Mouse (Mus musculus) neural tube, embryonic 15.5 days (tissue): ENCODE data around the gene Dnajb13. TPM values are rescaled to one million over a fixed set of nuclear protein-coding genes. Genes with fewer than 3 reads are reported as not detected.

Experiments
- ATAC-seq: fragments of 200-750 bp; cut with Nextera tagmentation; 2 replicates; pipeline ENCODE4 v1.8.0; 2017; ENCODE audit warnings: mild to moderate bottlenecking, moderate TSS enrichment, moderate library complexity; ENCODE audit not compliant: low FRiP score
- H3K27ac ChIP-seq: fragments of 300-500 bp; sonication (generic); replicated peaks from 2 replicates; pipeline ENCODE4 v1.5.1; 2015; ENCODE audit warnings: mild to moderate bottlenecking, inconsistent platforms
- H3K27me3 ChIP-seq: fragments of 300-500 bp; sonication (generic); replicated peaks from 2 replicates; pipeline ENCODE4 v1.6.1; 2015; ENCODE audit warnings: inconsistent platforms
- H3K36me3 ChIP-seq: fragments of 300-500 bp; sonication (generic); 2 replicates; pipeline ENCODE4 v1.6.1; 2015; ENCODE audit warnings: inconsistent platforms
- H3K4me1 ChIP-seq: fragments of 300-500 bp; sonication (generic); 2 replicates; pipeline ENCODE4 v1.6.1; 2015; ENCODE audit warnings: inconsistent platforms
- H3K4me2 ChIP-seq: fragments of 300-500 bp; sonication (generic); 2 replicates; pipeline ENCODE4 v1.6.1; 2015; ENCODE audit warnings: inconsistent platforms, mild to moderate bottlenecking, moderate library complexity
- H3K4me3 ChIP-seq: fragments of 300-500 bp; sonication (generic); replicated peaks from 2 replicates; pipeline ENCODE4 v1.5.1; 2015; ENCODE audit warnings: mild to moderate bottlenecking, inconsistent platforms
- H3K9ac ChIP-seq: fragments of 300-500 bp; sonication (generic); replicated peaks from 2 replicates; pipeline ENCODE4 v1.6.1; 2015; ENCODE audit warnings: mild to moderate bottlenecking, inconsistent platforms
- H3K9me3 ChIP-seq: fragments of 300-500 bp; sonication (generic); replicated peaks from 2 replicates; pipeline ENCODE4 v1.6.1; 2016; ENCODE audit warnings: inconsistent platforms
- WGBS: fragments of 180-500 bp; shearing (Covaris S2); methylation state at CpG from one replicate; pipeline ENCODE4 v1.1.7; 2015; ENCODE audit warnings: mixed read lengths; 5-methylcytosine and 5-hydroxymethylcytosine counted together
- polyA plus RNA-seq: library from polyadenylated mRNA; unstranded; fragments of >200 nt; fragmentation: Nextera tagmentation; extraction: Ambion mirVana; gene quantifications from 2 replicates; pipeline ENCODE4 v1.2.1, GENCODE M21; 2015

Dnajb13 gene
- polyA plus RNA-seq, 1 experiment from 2014 or later = 3.7 TPM

DNA sequence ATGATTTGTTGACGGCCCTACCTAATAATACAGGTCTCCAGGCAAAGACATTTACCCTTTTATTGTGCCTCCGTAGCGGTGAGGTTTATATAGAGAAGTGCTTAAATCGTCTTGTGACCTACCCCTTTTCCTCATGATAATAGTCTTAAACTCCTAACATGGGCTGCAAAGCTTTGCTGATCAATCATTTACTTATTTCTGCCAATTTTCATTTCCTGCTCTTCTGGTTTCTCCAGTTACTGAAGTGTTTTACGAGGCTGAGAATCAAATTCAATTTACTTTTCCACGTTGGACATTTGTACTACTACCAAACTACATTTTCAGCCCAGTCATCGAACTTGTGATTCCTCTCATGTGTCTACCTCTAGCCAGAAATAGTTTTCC, 22.8 kb upstream of the Dnajb13 start:
- ATAC-seq = peak; percentile 14; the same call in 1 of the 2 replicates
- no peaks in the 10 kb centered on the region for H3K9me3 ChIP-seq
- H3K4me1 ChIP-seq = peaks cover 12% of the 10 kb centered on the region
- WGBS = 30% methylated on average over 7 of the region's 7 CpGs
- H3K4me3 ChIP-seq = peak overlapping the region; percentile 76
- peak overlapping the region; percentile 94 for H3K27ac ChIP-seq
- peaks cover 19% of the 10 kb centered on the region for H3K36me3 ChIP-seq
- H3K27me3 ChIP-seq = no peaks in the 10 kb centered on the region
- peak overlapping the region; percentile 66 for H3K4me2 ChIP-seq
- H3K9ac ChIP-seq = peak overlapping the region; percentile 82

GRCm38 (mm10) chr7:100536804-100537518, 22.2 kb upstream of the Dnajb13 start, which contains the start of gene Coa4:
Gene Coa4 (plus strand): TSS chr7:100537071.
- peaks cover 19% of the 10 kb centered on the region for H3K36me3 ChIP-seq
- WGBS = under 1% methylated on average over 33 of the region's 33 CpGs
- H3K9me3 ChIP-seq = no peaks in the 10 kb centered on the region
- peak within 1 kb of the TSS; percentile 66 for H3K4me2 ChIP-seq
- peak within 1 kb of the TSS; percentile 76 for H3K4me3 ChIP-seq
- peak within 1 kb of the TSS; percentile 82 for H3K9ac ChIP-seq
- no peaks in the 10 kb centered on the region for H3K27me3 ChIP-seq
- peak within 1 kb of the TSS; percentile 94 for H3K27ac ChIP-seq
- H3K4me1 ChIP-seq = peaks cover 12% of the 10 kb centered on the region
- ATAC-seq = peak; percentile 100

DNA sequence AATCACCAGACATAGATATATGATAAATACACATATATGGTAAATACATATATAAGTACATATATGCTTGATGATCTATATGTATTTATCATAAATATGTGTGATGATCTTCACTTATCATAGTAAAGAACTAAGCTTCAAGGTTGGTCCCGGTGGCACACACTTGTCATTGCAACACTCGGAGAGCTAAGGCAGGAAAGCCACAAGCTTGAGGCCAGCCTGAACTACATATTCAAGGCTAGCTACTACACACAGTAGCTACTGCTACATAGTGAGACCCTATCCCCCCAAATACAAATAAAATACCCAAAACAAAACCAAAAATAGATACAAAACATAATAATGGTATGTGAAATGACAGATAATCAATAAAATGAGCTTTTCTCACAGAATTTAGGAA, 21.1 kb upstream of the Dnajb13 start:
- H3K36me3 ChIP-seq = peaks cover 19% of the 10 kb centered on the region
- peaks cover 12% of the 10 kb centered on the region for H3K4me1 ChIP-seq
- H3K9ac ChIP-seq = no peak overlapping the region
- H3K4me3 ChIP-seq = no peak overlapping the region
- no peak overlapping the region for H3K4me2 ChIP-seq
- no peak for ATAC-seq
- no peak overlapping the region for H3K27ac ChIP-seq
- 79% methylated on average over 2 of the region's 2 CpGs for WGBS
- no peaks in the 10 kb centered on the region for H3K27me3 ChIP-seq
- H3K9me3 ChIP-seq = no peaks in the 10 kb centered on the region

DNA sequence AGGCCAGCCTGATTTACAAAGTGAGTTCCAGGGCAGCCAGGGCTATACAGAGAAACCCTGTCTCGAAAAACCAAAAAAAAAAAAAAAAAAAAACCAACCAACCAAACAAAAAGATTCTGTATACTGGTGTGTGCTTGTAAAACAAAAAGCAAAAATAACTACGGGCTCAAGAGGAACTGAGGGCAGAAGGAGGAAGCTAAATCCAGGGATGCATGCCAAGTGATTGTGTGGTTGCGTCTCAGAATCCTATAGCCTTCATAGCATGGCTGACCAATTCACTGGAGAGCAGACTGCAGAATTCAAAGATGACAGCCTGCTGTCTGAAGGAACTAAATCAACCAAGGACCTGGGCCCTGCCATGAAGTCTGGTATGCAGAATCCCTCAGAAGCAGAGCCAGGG, 19.5 kb upstream of the Dnajb13 start:
- H3K4me3 ChIP-seq = no peak overlapping the region
- no peak overlapping the region for H3K4me2 ChIP-seq
- WGBS = 93% methylated on average over 3 of the region's 3 CpGs
- no peaks in the 10 kb centered on the region for H3K9me3 ChIP-seq
- peaks cover 3% of the 10 kb centered on the region for H3K36me3 ChIP-seq
- H3K4me1 ChIP-seq = peaks cover 12% of the 10 kb centered on the region
- no peak overlapping the region for H3K27ac ChIP-seq
- no peaks in the 10 kb centered on the region for H3K27me3 ChIP-seq
- ATAC-seq = no peak
- H3K9ac ChIP-seq = no peak overlapping the region

- H3K4me3 ChIP-seq = no peak overlapping the region
- ATAC-seq = no peak
- H3K4me1 ChIP-seq = peaks cover 12% of the 10 kb centered on the region
- H3K36me3 ChIP-seq = no peaks in the 10 kb centered on the region
- 78% methylated on average over 2 of the region's 2 CpGs for WGBS
- no peaks in the 10 kb centered on the region for H3K27me3 ChIP-seq
- H3K4me2 ChIP-seq = no peak overlapping the region
- H3K27ac ChIP-seq = no peak overlapping the region
- no peaks in the 10 kb centered on the region for H3K9me3 ChIP-seq
- H3K9ac ChIP-seq = no peak overlapping the region
Measured at GRCm38 (mm10) chr7:100533503-100533902, 18.7 kb upstream of the Dnajb13 start.

GRCm38 (mm10) chr7:100530766-100531165, 16.0 kb upstream of the Dnajb13 start:
- 93% methylated on average over 5 of the region's 5 CpGs for WGBS
- no peaks in the 10 kb centered on the region for H3K36me3 ChIP-seq
- no peak overlapping the region for H3K9ac ChIP-seq
- no peak overlapping the region for H3K27ac ChIP-seq
- no peaks in the 10 kb centered on the region for H3K27me3 ChIP-seq
- H3K4me3 ChIP-seq = no peak overlapping the region
- no peak overlapping the region for H3K4me2 ChIP-seq
- H3K9me3 ChIP-seq = no peaks in the 10 kb centered on the region
- no peak for ATAC-seq
- 0 out of 2 replicates have a peak, but pooled peaks cover 4% of the 10 kb centered on the region for H3K4me1 ChIP-seq

GRCm38 (mm10) chr7:100524669-100525068, 9.9 kb upstream of the Dnajb13 start:
- H3K9me3 ChIP-seq = no peaks in the 10 kb centered on the region
- 0 out of 2 replicates have a peak, but pooled peaks cover 4% of the 10 kb centered on the region for H3K4me1 ChIP-seq
- H3K27ac ChIP-seq = no peak overlapping the region
- ATAC-seq = no peak
- H3K36me3 ChIP-seq = no peaks in the 10 kb centered on the region
- no peaks in the 10 kb centered on the region for H3K27me3 ChIP-seq
- no peak overlapping the region for H3K9ac ChIP-seq
- H3K4me3 ChIP-seq = no peak overlapping the region
- no peak overlapping the region for H3K4me2 ChIP-seq
- WGBS = 79% methylated on average over 8 of the region's 8 CpGs

DNA sequence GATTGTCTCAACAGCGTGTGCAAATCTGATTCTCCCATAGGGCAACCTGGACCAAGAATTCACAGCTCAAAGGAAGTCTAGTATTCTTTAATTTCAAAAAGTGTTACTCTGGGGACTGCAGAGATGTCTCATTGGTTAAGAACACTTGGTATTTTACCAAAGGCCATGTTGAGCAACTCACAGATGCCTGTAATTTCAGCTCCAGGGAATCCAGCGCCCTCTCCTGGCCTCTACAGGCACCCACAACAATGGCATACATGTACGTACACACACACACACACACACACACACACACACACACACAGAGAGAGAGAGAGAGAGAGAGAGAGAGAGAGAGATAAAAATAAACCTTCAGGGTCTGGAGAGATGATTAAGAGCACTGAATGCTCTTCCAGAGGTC, 7.5 kb upstream of the Dnajb13 start:
- Histone ChIP-seq H3K36me3 (no peaks in the 10 kb centered on the region), H3K9ac (no peak overlapping the region), H3K4me3 (no peak overlapping the region), H3K9me3 (no peaks in the 10 kb centered on the region), H3K4me1 (no peaks in the 10 kb centered on the region), H3K27ac (no peak overlapping the region), H3K4me2 (no peak overlapping the region), H3K27me3 (no peaks in the 10 kb centered on the region)
- no peak for ATAC-seq
- WGBS = 83% methylated on average over 3 of the region's 3 CpGs

- Histone ChIP-seq H3K9me3 (no peaks in the 10 kb centered on the region), H3K4me2 (peak overlapping the region; percentile 20; the same call in 1 of the 2 replicates)
- 23% methylated on average over 10 of the region's 10 CpGs for WGBS
Measured at GRCm38 (mm10) chr7:100520663-100521285, 6.0 kb upstream of the Dnajb13 start.

DNA sequence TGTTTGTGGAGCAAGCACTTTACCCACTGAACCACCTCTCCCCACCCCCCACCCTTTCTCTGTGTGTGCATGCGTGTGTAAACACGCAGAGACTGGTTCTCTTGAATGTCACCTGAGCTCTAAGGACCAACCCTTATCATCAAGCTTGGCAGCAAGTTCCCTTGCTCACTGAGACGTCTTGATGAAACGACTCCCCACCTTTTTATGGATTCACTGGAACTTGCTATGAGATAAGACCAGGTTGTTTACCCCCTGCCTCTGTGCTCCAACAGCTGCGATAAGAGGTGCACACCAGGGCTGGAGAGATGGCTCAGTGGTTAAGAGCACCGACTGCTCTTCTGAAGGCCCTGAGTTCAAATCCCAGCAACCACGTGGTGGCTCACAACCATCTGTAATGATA, 5.4 kb upstream of the Dnajb13 start:
- no peak overlapping the region for H3K4me2 ChIP-seq
- no peak overlapping the region for H3K9ac ChIP-seq
- no peak for ATAC-seq
- H3K27ac ChIP-seq = no peak overlapping the region
- WGBS = 71% methylated on average over 7 of the region's 7 CpGs
- no peaks in the 10 kb centered on the region for H3K27me3 ChIP-seq
- no peaks in the 10 kb centered on the region for H3K4me1 ChIP-seq
- H3K36me3 ChIP-seq = no peaks in the 10 kb centered on the region
- H3K4me3 ChIP-seq = no peak overlapping the region
- H3K9me3 ChIP-seq = no peaks in the 10 kb centered on the region

More at GRCm38 (mm10) chr7:100520663-100521285, 6.0 kb upstream of the Dnajb13 start:
- Histone ChIP-seq H3K27me3 (no peaks in the 10 kb centered on the region), H3K9ac (no peak overlapping the region), H3K36me3 (no peaks in the 10 kb centered on the region), H3K4me3 (no peak overlapping the region), H3K4me1 (no peaks in the 10 kb centered on the region), H3K27ac (no peak overlapping the region)
- peak; percentile 59 for ATAC-seq

DNA sequence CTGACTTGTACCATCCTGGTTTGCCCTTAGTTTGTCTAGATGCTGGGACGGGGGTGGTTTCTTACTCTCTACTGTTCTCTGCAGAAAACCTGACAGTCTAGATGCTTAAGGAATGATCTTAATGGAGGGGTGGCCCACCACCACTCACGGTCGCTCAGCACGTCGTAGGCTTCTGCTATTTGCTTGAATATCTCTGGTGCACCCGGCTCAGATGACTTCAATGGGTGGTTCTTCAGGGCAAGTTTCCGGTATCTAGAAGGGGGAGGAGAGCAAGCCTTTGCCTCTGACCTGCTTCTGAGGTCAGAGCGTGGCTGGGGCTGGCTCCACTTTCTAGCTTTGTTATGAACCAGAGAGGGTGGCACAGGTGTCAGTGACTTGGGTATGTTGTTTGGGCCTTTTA, 3.2 kb downstream of the Dnajb13 start:
- WGBS = 87% methylated on average over 8 of the region's 8 CpGs
- no peak for ATAC-seq

DNA sequence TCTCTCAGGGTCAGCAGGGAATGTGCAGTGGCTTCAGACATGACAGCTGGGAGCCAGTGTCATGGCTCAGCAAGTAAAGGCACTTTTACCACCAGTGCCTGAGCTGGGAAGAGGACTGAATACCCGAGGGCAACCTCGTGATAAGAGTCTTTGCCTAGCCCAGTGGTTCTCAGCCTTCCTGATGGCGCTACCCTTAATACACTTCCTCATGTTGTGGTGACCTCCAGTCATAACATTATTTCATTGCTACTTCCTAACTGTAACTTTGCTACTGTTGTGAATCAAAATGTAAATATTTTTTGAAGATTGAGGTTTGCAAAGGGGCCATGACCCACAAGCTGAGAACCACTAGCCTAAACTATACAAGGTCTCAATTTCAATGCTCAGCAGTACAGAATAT, 6.1 kb downstream of the Dnajb13 start:
- no peak overlapping the region for H3K27ac ChIP-seq
- no peak overlapping the region for H3K4me3 ChIP-seq
- no peak overlapping the region for H3K4me2 ChIP-seq
- no peaks in the 10 kb centered on the region for H3K36me3 ChIP-seq
- H3K4me1 ChIP-seq = peaks cover 3% of the 10 kb centered on the region; the same call in 1 of the 2 replicates
- H3K27me3 ChIP-seq = no peaks in the 10 kb centered on the region
- ATAC-seq = no peak
- H3K9me3 ChIP-seq = no peaks in the 10 kb centered on the region
- no peak overlapping the region for H3K9ac ChIP-seq
- WGBS = 43% methylated on average over 3 of the region's 3 CpGs

More for the DNA sequence above, 3.2 kb downstream of the Dnajb13 start:
- no peak overlapping the region for H3K4me3 ChIP-seq
- H3K4me1 ChIP-seq = peaks cover 7% of the 10 kb centered on the region; the same call in 1 of the 2 replicates
- no peaks in the 10 kb centered on the region for H3K36me3 ChIP-seq
- no peaks in the 10 kb centered on the region for H3K27me3 ChIP-seq
- no peak overlapping the region for H3K9ac ChIP-seq
- H3K4me2 ChIP-seq = no peak overlapping the region
- no peak overlapping the region for H3K27ac ChIP-seq
- no peaks in the 10 kb centered on the region for H3K9me3 ChIP-seq
